Mouse (Mus musculus): ENCODE data around the gene Glrx5.

Glrx5 gene

GRCm38 (mm10) chr12:105066523-105066922 lies 34.0 kb downstream of the Glrx5 start:
- DNase-seq (ENCODE audit: extremely low read depth, insufficient read length, low spot score), result no peak

GRCm38 (mm10) chr12:105068911-105069310 lies 36.4 kb downstream of the Glrx5 start:
- no peak for DNase-seq (ENCODE audit: extremely low read depth, insufficient read length, low spot score)

GRCm38 (mm10) chr12:105073708-105074107 lies 41.2 kb downstream of the Glrx5 start:
- DNase-seq (ENCODE audit: extremely low read depth, insufficient read length, low spot score), result peak; percentile 22

GRCm38 (mm10) chr12:105075496-105075895 lies 43.0 kb downstream of the Glrx5 start:
- DNase-seq (ENCODE audit: extremely low read depth, insufficient read length, low spot score), result no peak

- DNase-seq (ENCODE audit: extremely low read depth, insufficient read length, low spot score), result no peak
Measured at GRCm38 (mm10) chr12:105076511-105076910, 44.0 kb downstream of the Glrx5 start.

GRCm38 (mm10) chr12:105077232-105077631 lies 44.7 kb downstream of the Glrx5 start:
- DNase-seq (ENCODE audit: extremely low read depth, insufficient read length, low spot score), result no peak

GRCm38 (mm10) chr12:105084171-105084570 lies 51.7 kb downstream of the Glrx5 start:
- no peak for DNase-seq (ENCODE audit: extremely low read depth, insufficient read length, low spot score)

GRCm38 (mm10) chr12:105084816-105085215 lies 52.3 kb downstream of the Glrx5 start:
- DNase-seq (ENCODE audit: extremely low read depth, insufficient read length, low spot score), result no peak

- no peak for DNase-seq (ENCODE audit: extremely low read depth, insufficient read length, low spot score)
Measured at GRCm38 (mm10) chr12:105085296-105085695, 52.8 kb downstream of the Glrx5 start.

GRCm38 (mm10) chr12:105086781-105087180 lies 54.3 kb downstream of the Glrx5 start:
- DNase-seq (ENCODE audit: extremely low read depth, insufficient read length, low spot score), result no peak

- DNase-seq (ENCODE audit: extremely low read depth, insufficient read length, low spot score), result no peak
Measured at GRCm38 (mm10) chr12:105087353-105087752, 54.9 kb downstream of the Glrx5 start.

GRCm38 (mm10) chr12:105089231-105089630 lies 56.7 kb downstream of the Glrx5 start:
- no peak for DNase-seq (ENCODE audit: extremely low read depth, insufficient read length, low spot score)

GRCm38 (mm10) chr12:105091604-105092003 lies 59.1 kb downstream of the Glrx5 start:
- no peak for DNase-seq (ENCODE audit: extremely low read depth, insufficient read length, low spot score)
